Mouse (Mus musculus) liver, postnatal 0 days (tissue): ENCODE results near the gene Nectin1.

Source experiments
- CTCF ChIP-seq: sonication (generic); IDR thresholded peaks from 2 replicates; pipeline ENCODE4 v1.5.1; 2016; ENCODE audit warnings: antibody characterized with exemption, low read depth
- EP300 ChIP-seq: IDR thresholded peaks from 2 replicates; pipeline ENCODE4 v1.6.1; 2016; ENCODE audit warnings: antibody characterized with exemption, low read depth, mild to moderate bottlenecking

GRCm38 (mm10) chr9:43747710-43748109, 3.9 kb downstream of the Nectin1 start:
- TF ChIP-seq CTCF (no peak), EP300 (no peak)
